Mouse (Mus musculus): ENCODE results near the gene Arhgef11. TPM values are rescaled to one million over a fixed set of nuclear protein-coding genes. Genes with fewer than 3 reads are reported as not detected.
A peak's percentile ranks its signal among the peaks of the same experiment; 100 is the strongest.

Gene Arhgef11
- polyA plus RNA-seq, 1 experiment = 32.4 TPM

- Histone ChIP-seq H3K4me3 (ENCODE audit: low read depth, low read length) (no peak overlapping the region), H3K27me3 (ENCODE audit: control insufficient read depth, insufficient read depth, low read length) (no peaks in the 10 kb centered on the region), H3K36me3 (ENCODE audit: control insufficient read depth, insufficient read depth, low read length) (no peaks in the 10 kb centered on the region), H3K27ac (ENCODE audit: insufficient read depth, low read depth, low read length) (no peak overlapping the region), H3K4me1 (ENCODE audit: control insufficient read depth, insufficient read depth, insufficient read length, low read length) (peaks cover 5% of the 10 kb centered on the region)
- 65% methylated on average over 20 of the region's 20 CpGs for WGBS
- TF ChIP-seq CTCF (IDR thresholded peaks at IDR 0.05; ENCODE audit: extremely low read depth, insufficient read length, insufficient replicate concordance, low read depth, low read length) (no peak), POLR2A (IDR thresholded peaks at IDR 0.05; ENCODE audit: low read depth, low read length) (no peak)
Observed at GRCm38 (mm10) chr3:87756488-87756887, 139.1 kb downstream of the Arhgef11 start.

- Histone ChIP-seq H3K4me3 (ENCODE audit: low read depth, low read length) (no peak overlapping the region), H3K27me3 (ENCODE audit: control insufficient read depth, insufficient read depth, low read length) (no peaks in the 10 kb centered on the region), H3K36me3 (ENCODE audit: control insufficient read depth, insufficient read depth, low read length) (no peaks in the 10 kb centered on the region), H3K4me1 (ENCODE audit: control insufficient read depth, insufficient read depth, insufficient read length, low read length) (peaks cover 13% of the 10 kb centered on the region), H3K27ac (ENCODE audit: insufficient read depth, low read depth, low read length) (no peak overlapping the region)
- TF ChIP-seq CTCF (IDR thresholded peaks at IDR 0.05; ENCODE audit: extremely low read depth, insufficient read length, insufficient replicate concordance, low read depth, low read length) (no peak), POLR2A (IDR thresholded peaks at IDR 0.05; ENCODE audit: low read depth, low read length) (no peak)
- 38% methylated on average over 5 of the region's 5 CpGs for WGBS
Observed at GRCm38 (mm10) chr3:87758641-87759040, 141.3 kb downstream of the Arhgef11 start.

GRCm38 (mm10) chr3:87761408-87762375 lies 144.3 kb downstream of the Arhgef11 start:
- WGBS = 37% methylated on average over 20 of the region's 20 CpGs
- Histone ChIP-seq H3K4me1 (ENCODE audit: control insufficient read depth, insufficient read depth, insufficient read length, low read length) (peaks cover 19% of the 10 kb centered on the region), H3K4me3 (ENCODE audit: low read depth, low read length) (no peak overlapping the region), H3K27ac (ENCODE audit: insufficient read depth, low read depth, low read length) (no peak overlapping the region), H3K27me3 (ENCODE audit: control insufficient read depth, insufficient read depth, low read length) (no peaks in the 10 kb centered on the region), H3K36me3 (ENCODE audit: control insufficient read depth, insufficient read depth, low read length) (no peaks in the 10 kb centered on the region)
- TF ChIP-seq POLR2A (IDR thresholded peaks at IDR 0.05; ENCODE audit: low read depth, low read length) = no peak

- no peaks in the 10 kb centered on the region for H3K27me3 ChIP-seq (ENCODE audit: control insufficient read depth, insufficient read depth, low read length)
- no peak overlapping the region for H3K4me3 ChIP-seq (ENCODE audit: low read depth, low read length)
- no peaks in the 10 kb centered on the region for H3K36me3 ChIP-seq (ENCODE audit: control insufficient read depth, insufficient read depth, low read length)
- peaks cover 19% of the 10 kb centered on the region for H3K4me1 ChIP-seq (ENCODE audit: control insufficient read depth, insufficient read depth, insufficient read length, low read length)
- TF ChIP-seq POLR2A (IDR thresholded peaks at IDR 0.05; ENCODE audit: low read depth, low read length) = no peak
- no peak for TF ChIP-seq CTCF (IDR thresholded peaks at IDR 0.05; ENCODE audit: extremely low read depth, insufficient read length, insufficient replicate concordance, low read depth, low read length)
- H3K27ac ChIP-seq (ENCODE audit: insufficient read depth, low read depth, low read length) = no peak overlapping the region
- 65% methylated on average over 4 of the region's 4 CpGs for WGBS
Observed at GRCm38 (mm10) chr3:87763202-87763601, 145.8 kb downstream of the Arhgef11 start.

GRCm38 (mm10) chr3:87763683-87764289 lies 146.4 kb downstream of the Arhgef11 start:
- no peak overlapping the region for H3K27ac ChIP-seq (ENCODE audit: insufficient read depth, low read depth, low read length)
- H3K4me1 ChIP-seq (ENCODE audit: control insufficient read depth, insufficient read depth, insufficient read length, low read length) = peaks cover 21% of the 10 kb centered on the region
- no peaks in the 10 kb centered on the region for H3K36me3 ChIP-seq (ENCODE audit: control insufficient read depth, insufficient read depth, low read length)
- TF ChIP-seq CTCF (IDR thresholded peaks at IDR 0.05; ENCODE audit: extremely low read depth, insufficient read length, insufficient replicate concordance, low read depth, low read length) (no peak), POLR2A (IDR thresholded peaks at IDR 0.05; ENCODE audit: low read depth, low read length) (no peak)
- H3K4me3 ChIP-seq (ENCODE audit: low read depth, low read length) = peak overlapping the region; percentile 36
- H3K27me3 ChIP-seq (ENCODE audit: control insufficient read depth, insufficient read depth, low read length) = no peaks in the 10 kb centered on the region
- WGBS = 23% methylated on average over 11 of the region's 15 CpGs

GRCm38 (mm10) chr3:87764506-87764905 lies 147.1 kb downstream of the Arhgef11 start:
- peaks cover 2% of the 10 kb centered on the region; the same call in 1 of the 2 replicates for H3K27me3 ChIP-seq (ENCODE audit: control insufficient read depth, insufficient read depth, low read length)
- H3K4me1 ChIP-seq (ENCODE audit: control insufficient read depth, insufficient read depth, insufficient read length, low read length) = peaks cover 24% of the 10 kb centered on the region
- 40% methylated on average over 10 of the region's 10 CpGs for WGBS
- 0 out of 2 replicates have a peak overlapping the region, but pooled peaks have one; percentile 15 for H3K4me3 ChIP-seq (ENCODE audit: low read depth, low read length)
- no peaks in the 10 kb centered on the region for H3K36me3 ChIP-seq (ENCODE audit: control insufficient read depth, insufficient read depth, low read length)
- peak overlapping the region; percentile 34 for H3K27ac ChIP-seq (ENCODE audit: insufficient read depth, low read depth, low read length)
- no peak for TF ChIP-seq CTCF (IDR thresholded peaks at IDR 0.05; ENCODE audit: extremely low read depth, insufficient read length, insufficient replicate concordance, low read depth, low read length)
- no peak for TF ChIP-seq POLR2A (IDR thresholded peaks at IDR 0.05; ENCODE audit: low read depth, low read length)

- WGBS = 50% methylated on average over 10 of the region's 10 CpGs
- Histone ChIP-seq H3K36me3 (ENCODE audit: control insufficient read depth, insufficient read depth, low read length) (no peaks in the 10 kb centered on the region), H3K4me1 (ENCODE audit: control insufficient read depth, insufficient read depth, insufficient read length, low read length) (peaks cover 24% of the 10 kb centered on the region), H3K27me3 (ENCODE audit: control insufficient read depth, insufficient read depth, low read length) (peaks cover 2% of the 10 kb centered on the region; the same call in 1 of the 2 replicates), H3K4me3 (ENCODE audit: low read depth, low read length) (peak overlapping the region; percentile 15), H3K27ac (ENCODE audit: insufficient read depth, low read depth, low read length) (peak overlapping the region; percentile 44)
- TF ChIP-seq POLR2A (IDR thresholded peaks at IDR 0.05; ENCODE audit: low read depth, low read length) = no peak
- no peak for TF ChIP-seq CTCF (IDR thresholded peaks at IDR 0.05; ENCODE audit: extremely low read depth, insufficient read length, insufficient replicate concordance, low read depth, low read length)
Observed at GRCm38 (mm10) chr3:87765091-87765490, 147.7 kb downstream of the Arhgef11 start.
